Mouse (Mus musculus): ENCODE measurements around the gene Zfp764. TPM values are rescaled to one million over a fixed set of nuclear protein-coding genes. Genes with fewer than 3 reads are reported as not detected.
A peak's percentile ranks its signal among the peaks of the same experiment; 100 is the strongest.
"Not testable (repeated sequence)": the region's sequence is repeated elsewhere in the genome, so short reads cannot be mapped to it uniquely, and the experiment has no call there.

Zfp764 gene
- total RNA-seq (2014; rRNA removed) (1.8 and 2.5 TPM in 2 replicates), polyA plus RNA-seq (2012; rRNA removed) (1.3 and 1.8 TPM in 2 replicates)

GRCm38 (mm10) chr7:127406002-127406987 lies at the start of gene Zfp764:
Zfp764 (minus strand) TSS chr7:127406822.
- H3K4me3 ChIP-seq (ENCODE audit: insufficient read depth, low read depth, low read length), result peak within 1 kb of the TSS; percentile 74
- not testable (repeated sequence) for H3K79me2 ChIP-seq (ENCODE audit: control insufficient read depth, insufficient read depth, low read length); H3K36me3 ChIP-seq (ENCODE audit: control insufficient read depth, insufficient read depth, low read length); H3K4me1 ChIP-seq (ENCODE audit: control insufficient read depth, insufficient read depth, low read length); H3K27me3 ChIP-seq (ENCODE audit: control insufficient read depth, insufficient read depth, low read length)
- peak within 1 kb of the TSS; percentile 53; the same call in 1 of the 2 replicates for H3K27ac ChIP-seq (replicated peaks; ENCODE audit: insufficient read depth, low read depth, low read length)
- DNase-seq (ENCODE audit: extremely low read depth, low read depth, low spot score), result peak; percentile 74
- 2% methylated on average over 40 of the region's 40 CpGs for WGBS
- TF ChIP-seq CTCF (IDR thresholded peaks at IDR 0.05; ENCODE audit: low read depth, low read length), result peak; percentile 80
- H3K9ac ChIP-seq (ENCODE audit: low read depth, low read length), result peak within 1 kb of the TSS; percentile 75

GRCm38 (mm10) chr7:127454905-127455304 lies 48.3 kb upstream of the Zfp764 start:
- no peak overlapping the region for H3K4me3 ChIP-seq (ENCODE audit: insufficient read depth, low read depth, low read length)
- no peak overlapping the region for H3K9ac ChIP-seq (ENCODE audit: low read depth, low read length)
- H3K79me2 ChIP-seq (ENCODE audit: control insufficient read depth, insufficient read depth, low read length), result peaks cover 7% of the 10 kb centered on the region; the same call in 1 of the 2 replicates
- TF ChIP-seq CTCF (IDR thresholded peaks at IDR 0.05; ENCODE audit: low read depth, low read length) (no peak), POLR2A (IDR thresholded peaks at IDR 0.05; ENCODE audit: extremely low read depth, insufficient read depth, low read length) (no peak)
- peaks cover 11% of the 10 kb centered on the region for H3K36me3 ChIP-seq (ENCODE audit: control insufficient read depth, insufficient read depth, low read length)
- no peaks in the 10 kb centered on the region for H3K27me3 ChIP-seq (ENCODE audit: control insufficient read depth, insufficient read depth, low read length)
- DNase-seq (ENCODE audit: extremely low read depth, low read depth, low spot score), result no peak
- no peak overlapping the region for H3K27ac ChIP-seq (replicated peaks; ENCODE audit: insufficient read depth, low read depth, low read length)
- 86% methylated on average over 7 of the region's 7 CpGs for WGBS
- peaks cover 2% of the 10 kb centered on the region; the same call in 1 of the 2 replicates for H3K4me1 ChIP-seq (ENCODE audit: control insufficient read depth, insufficient read depth, low read length)

GRCm38 (mm10) chr7:127453056-127453455 lies 46.4 kb upstream of the Zfp764 start:
- peaks cover 11% of the 10 kb centered on the region for H3K36me3 ChIP-seq (ENCODE audit: control insufficient read depth, insufficient read depth, low read length)
- no peak overlapping the region for H3K4me3 ChIP-seq (ENCODE audit: insufficient read depth, low read depth, low read length)
- H3K79me2 ChIP-seq (ENCODE audit: control insufficient read depth, insufficient read depth, low read length), result peaks cover 12% of the 10 kb centered on the region; the same call in 1 of the 2 replicates
- H3K4me1 ChIP-seq (ENCODE audit: control insufficient read depth, insufficient read depth, low read length), result peaks cover 11% of the 10 kb centered on the region
- no peaks in the 10 kb centered on the region for H3K27me3 ChIP-seq (ENCODE audit: control insufficient read depth, insufficient read depth, low read length)
- no peak overlapping the region for H3K27ac ChIP-seq (replicated peaks; ENCODE audit: insufficient read depth, low read depth, low read length)
- TF ChIP-seq CTCF (IDR thresholded peaks at IDR 0.05; ENCODE audit: low read depth, low read length) (no peak), POLR2A (IDR thresholded peaks at IDR 0.05; ENCODE audit: extremely low read depth, insufficient read depth, low read length) (no peak)
- DNase-seq (ENCODE audit: extremely low read depth, low read depth, low spot score), result no peak
- H3K9ac ChIP-seq (ENCODE audit: low read depth, low read length), result no peak overlapping the region
- 93% methylated on average over 2 of the region's 2 CpGs for WGBS

GRCm38 (mm10) chr7:127449966-127450365 lies 43.3 kb upstream of the Zfp764 start:
- peaks cover 11% of the 10 kb centered on the region for H3K4me1 ChIP-seq (ENCODE audit: control insufficient read depth, insufficient read depth, low read length)
- H3K27me3 ChIP-seq (ENCODE audit: control insufficient read depth, insufficient read depth, low read length), result no peaks in the 10 kb centered on the region
- no peak overlapping the region for H3K9ac ChIP-seq (ENCODE audit: low read depth, low read length)
- peaks cover 12% of the 10 kb centered on the region; the same call in 1 of the 2 replicates for H3K79me2 ChIP-seq (ENCODE audit: control insufficient read depth, insufficient read depth, low read length)
- TF ChIP-seq CTCF (IDR thresholded peaks at IDR 0.05; ENCODE audit: low read depth, low read length) (no peak), POLR2A (IDR thresholded peaks at IDR 0.05; ENCODE audit: extremely low read depth, insufficient read depth, low read length) (no peak)
- WGBS, result 87% methylated on average over 7 of the region's 7 CpGs
- H3K27ac ChIP-seq (replicated peaks; ENCODE audit: insufficient read depth, low read depth, low read length), result no peak overlapping the region
- no peak for DNase-seq (ENCODE audit: extremely low read depth, low read depth, low spot score)
- no peak overlapping the region for H3K4me3 ChIP-seq (ENCODE audit: insufficient read depth, low read depth, low read length)
- H3K36me3 ChIP-seq (ENCODE audit: control insufficient read depth, insufficient read depth, low read length), result peaks cover 1% of the 10 kb centered on the region

GRCm38 (mm10) chr7:127448521-127449300 lies 42.1 kb upstream of the Zfp764 start, which contains the start of gene Zfp689:
Zfp689 (minus strand) TSS chr7:127449158.
- WGBS, result under 1% methylated on average over 54 of the region's 54 CpGs

More at GRCm38 (mm10) chr7:127448521-127449300, 42.1 kb upstream of the Zfp764 start, which contains the start of gene Zfp689:
- Histone ChIP-seq H3K4me3 (ENCODE audit: insufficient read depth, low read depth, low read length) (peak within 1 kb of the TSS; percentile 82), H3K27me3 (ENCODE audit: control insufficient read depth, insufficient read depth, low read length) (no peaks in the 10 kb centered on the region), H3K9ac (ENCODE audit: low read depth, low read length) (peak within 1 kb of the TSS; percentile 68), H3K4me1 (ENCODE audit: control insufficient read depth, insufficient read depth, low read length) (peaks cover 11% of the 10 kb centered on the region), H3K36me3 (ENCODE audit: control insufficient read depth, insufficient read depth, low read length) (peaks cover 3% of the 10 kb centered on the region), H3K27ac (replicated peaks; ENCODE audit: insufficient read depth, low read depth, low read length) (peak within 1 kb of the TSS; percentile 74), H3K79me2 (ENCODE audit: control insufficient read depth, insufficient read depth, low read length) (peaks cover 12% of the 10 kb centered on the region; the same call in 1 of the 2 replicates)
- peak; percentile 97 for DNase-seq (ENCODE audit: extremely low read depth, low read depth, low spot score)
- TF ChIP-seq POLR2A (IDR thresholded peaks at IDR 0.05; ENCODE audit: extremely low read depth, insufficient read depth, low read length) (0 out of 2 replicates have a peak, but pooled peaks have one; percentile 45), CTCF (IDR thresholded peaks at IDR 0.05; ENCODE audit: low read depth, low read length) (no peak)
